Comparison of ENCODE assay signal across 8 mouse cellular contexts in the genomic region with DNA sequence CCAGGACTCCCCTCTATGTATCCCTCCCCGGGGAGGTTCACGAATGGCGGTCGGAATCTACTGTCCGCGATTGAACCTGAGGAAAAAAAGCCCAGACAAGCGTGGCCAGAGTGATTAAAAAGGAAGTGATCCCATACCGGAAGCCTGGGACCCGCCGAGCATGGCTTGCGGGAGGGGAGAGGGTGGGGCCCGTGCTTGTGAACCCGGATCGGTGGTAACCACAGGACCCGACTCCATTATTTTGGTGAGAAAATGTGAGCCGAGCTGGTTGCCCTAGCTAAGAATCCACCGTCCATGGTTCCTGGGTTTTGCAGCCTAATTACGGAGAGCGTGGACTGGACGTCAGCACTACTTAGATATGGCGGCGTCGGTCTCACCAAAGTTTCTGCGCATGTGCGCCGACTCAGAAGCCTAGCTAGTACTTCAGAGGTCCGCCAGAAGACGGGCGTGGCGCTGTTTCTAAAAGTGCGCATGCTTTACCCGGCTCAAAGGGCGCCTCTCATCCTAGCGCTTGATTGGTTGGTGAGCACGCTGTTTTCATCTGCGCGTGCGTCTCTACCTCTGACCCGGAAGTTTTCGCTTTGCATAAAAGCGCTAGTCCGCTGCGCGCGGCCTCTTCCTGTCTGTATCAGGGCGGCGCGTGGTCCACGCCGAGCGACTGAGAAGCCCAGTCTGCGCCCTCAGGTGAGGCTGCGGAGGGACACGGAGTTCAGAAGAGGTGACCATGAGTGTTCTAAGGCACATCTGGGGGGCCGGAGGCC. TPM values are rescaled to one million over a fixed set of nuclear protein-coding genes. Genes with fewer than 3 reads are reported as not detected.
DNase-seq lines count a peak whose midpoint lies in the region; ATAC-seq lines count a peak whose summit lies in the region.

A gene (plus strand): TSS at position 586 of the 761 bp plus-strand sequence.

- H3K27me3 ChIP-seq in forebrain, embryonic 14.5 days (replicated peaks; ENCODE audit: control insufficient read depth, insufficient read depth, low read length) = no peaks in the 10 kb centered on the region
- peaks cover 22% of the 10 kb centered on the region for H3K27me3 ChIP-seq in neural tube, embryonic 15.5 days (replicated peaks)

- peak within 1 kb of the TSS; percentile 98 for H3K4me2 ChIP-seq in forebrain, embryonic 14.5 days (ENCODE audit: low read length)
- peak within 1 kb of the TSS; percentile 86 for H3K4me2 ChIP-seq in neural tube, embryonic 15.5 days

- peaks cover 40% of the 10 kb centered on the region for H3K36me3 ChIP-seq in forebrain, embryonic 14.5 days (ENCODE audit: control insufficient read depth, insufficient read depth, low read length)
- peaks cover 36% of the 10 kb centered on the region for H3K36me3 ChIP-seq in neural tube, embryonic 15.5 days

- H3K27ac ChIP-seq in forebrain, embryonic 14.5 days (ENCODE audit: low read depth, low read length) = peak within 1 kb of the TSS; percentile 90
- H3K27ac ChIP-seq in neural tube, embryonic 15.5 days (replicated peaks) = peak within 1 kb of the TSS; percentile 97

- no peaks in the 10 kb centered on the region for H3K9me3 ChIP-seq in forebrain, embryonic 14.5 days (replicated peaks; ENCODE audit: control insufficient read depth, low read length)
- no peaks in the 10 kb centered on the region for H3K9me3 ChIP-seq in neural tube, embryonic 15.5 days (replicated peaks)

- intact Hi-C loops in heart, postnatal 14 days (cut with DNase I) = loop anchor here (2.0 to 5.0 kb wide), 2 partner anchors 27 to 40 kb away; no protein-coding TSS in a partner anchor

- peaks cover 7% of the 10 kb centered on the region for H3K4me1 ChIP-seq in forebrain, embryonic 14.5 days (ENCODE audit: control insufficient read depth, insufficient read depth, low read length)
- peaks cover 21% of the 10 kb centered on the region for H3K4me1 ChIP-seq in neural tube, embryonic 15.5 days

- peak within 1 kb of the TSS; percentile 83 for H3K9ac ChIP-seq in forebrain, embryonic 14.5 days (ENCODE audit: low read length)
- H3K9ac ChIP-seq in neural tube, embryonic 15.5 days (replicated peaks) = peak within 1 kb of the TSS; percentile 85

- peak; percentile 100 for DNase-seq in ES-CJ7 (ENCODE audit: low read depth, low spot score)
- peak; percentile 98 for DNase-seq in cerebellum, adult 11 months
- DNase-seq in forebrain, embryonic 14.5 days (ENCODE audit: low spot score) = peak; percentile 100
- DNase-seq in heart, postnatal 14 days = peak; percentile 97 to 98
- DNase-seq in layer of hippocampus, adult 11-12 months (ENCODE audit: low spot score) = peak; percentile 100
- peak; percentile 99 for DNase-seq in lung, adult 18-20 months
- peak; percentile 98 for DNase-seq in testis, postnatal 14 days (ENCODE audit: low spot score)

- peak; percentile 98 for ATAC-seq in forebrain, embryonic 14.5 days
- ATAC-seq in neural tube, embryonic 15.5 days (ENCODE audit: low FRiP score) = peak; percentile 98

- under 1% methylated on average over 55 of the region's 55 CpGs for WGBS in forebrain, embryonic 14.5 days
- under 1% methylated on average over 55 of the region's 55 CpGs for WGBS in neural tube, embryonic 15.5 days

- H3K4me3 ChIP-seq in forebrain, embryonic 14.5 days (ENCODE audit: low read depth, low read length) = peak within 1 kb of the TSS; percentile 92
- H3K4me3 ChIP-seq in neural tube, embryonic 15.5 days (replicated peaks) = peak within 1 kb of the TSS; percentile 95

RNA-seq across cellular contexts. Expression of the gene that starts here (rescaled TPM):
- 740 and 1,089 TPM in 2 replicates for polyA plus RNA-seq in forebrain, embryonic 14.5 days (2014; fragmentation: Nextera tagmentation; extraction: Ambion mirVana)
- total RNA-seq in heart, postnatal 14 days (2021) = 100 to 1,000 TPM; 536 to 584 TPM
- polyA plus RNA-seq in neural tube, embryonic 15.5 days (2015; fragmentation: Nextera tagmentation; extraction: Ambion mirVana) = 564 and 667 TPM in 2 replicates

Comparison
In these comparisons a context has a peak if more than half of its experiments do, and no peak if none do; other contexts are left out.
1. Peak in every context shown above with its lines: DNase-seq, ATAC-seq, H3K4me3 ChIP-seq and H3K27ac ChIP-seq.